Mouse (Mus musculus): Measurements from ENCODE around the gene Hacd4.

DNA sequence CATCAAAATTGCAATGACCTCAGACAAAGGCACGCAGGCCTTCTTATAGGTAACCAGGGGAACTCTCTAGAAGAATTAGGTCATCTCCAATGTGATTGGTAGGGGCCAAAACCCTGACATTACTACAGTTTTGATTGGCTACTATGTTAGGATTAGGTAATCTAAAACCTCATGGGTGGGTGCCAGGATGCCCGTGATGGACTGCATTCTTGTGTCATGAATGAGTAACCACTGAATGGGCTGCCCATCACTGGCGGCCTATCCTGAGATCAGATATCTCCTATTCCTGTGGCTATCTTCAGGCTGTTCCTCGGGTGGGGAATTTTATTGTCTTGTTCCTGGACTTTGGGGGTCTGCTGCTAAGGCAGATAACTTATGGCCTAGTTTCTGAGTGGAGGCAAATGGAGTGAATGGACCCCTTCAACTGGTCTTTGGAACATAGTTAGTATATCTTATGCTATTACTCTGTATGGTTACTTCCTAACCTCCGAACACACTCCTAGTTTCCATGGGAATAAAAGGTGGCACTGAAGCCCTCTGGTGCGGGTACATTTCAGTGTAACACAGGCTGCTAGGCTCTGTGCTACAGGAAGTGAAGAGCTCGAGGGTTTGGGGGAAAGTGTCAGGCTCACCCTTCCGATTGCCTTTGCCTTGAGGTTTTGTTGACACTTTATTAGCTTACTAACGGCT, 38.3 kb downstream of the Hacd4 start:
- no peak for TF ChIP-seq CTCF (IDR thresholded peaks at IDR 0.05; ENCODE audit: extremely low read depth, insufficient read depth, low read length)
- TF ChIP-seq POLR2A (IDR thresholded peaks at IDR 0.05; ENCODE audit: extremely low read depth, insufficient read depth, low read length), result no peak

Data from cortical plate, adult 2 months (tissue).